Mouse (Mus musculus): ENCODE measurements at regions not wholly inside any gene's neighbourhood (a gene's known extent, or its start where the extent isn't known, plus 50 kb on each side); places are given as distances from the start of the nearest gene placed in this dataset.

GRCm38 (mm10) chr14:100353508-100353907, 69.0 kb upstream of the Klf12 start:
- DNase-seq (ENCODE audit: extremely low read depth, low read depth): no peak

- no peak for DNase-seq (ENCODE audit: extremely low read depth, low read depth)
These were observed 68.5 kb upstream of the Klf12 start for GRCm38 (mm10) chr14:100352961-100353452.

GRCm38 (mm10) chr14:100351004-100351403, 66.5 kb upstream of the Klf12 start:
- no peak for DNase-seq (ENCODE audit: extremely low read depth, low read depth)

GRCm38 (mm10) chr14:100350021-100350790, 65.7 kb upstream of the Klf12 start:
- no peak for DNase-seq (ENCODE audit: extremely low read depth, low read depth)

- no peak for DNase-seq (ENCODE audit: extremely low read depth, low read depth)
These were observed 64.1 kb upstream of the Klf12 start for GRCm38 (mm10) chr14:100348336-100349164.

GRCm38 (mm10) chr14:100336926-100337325, 52.4 kb upstream of the Klf12 start:
- no peak for DNase-seq (ENCODE audit: extremely low read depth, low read depth)

Data from MEL-GATA-1-ER (cell line).